Mouse (Mus musculus): Measurements from ENCODE around the gene Eml4. TPM values are rescaled to one million over a fixed set of nuclear protein-coding genes. Genes with fewer than 3 reads are reported as not detected.
A peak's percentile ranks its signal among the peaks of the same experiment; 100 is the strongest.

Eml4 gene
- polyA plus RNA-seq, 1 experiment from 2014 or later: 15.4 TPM

DNA sequence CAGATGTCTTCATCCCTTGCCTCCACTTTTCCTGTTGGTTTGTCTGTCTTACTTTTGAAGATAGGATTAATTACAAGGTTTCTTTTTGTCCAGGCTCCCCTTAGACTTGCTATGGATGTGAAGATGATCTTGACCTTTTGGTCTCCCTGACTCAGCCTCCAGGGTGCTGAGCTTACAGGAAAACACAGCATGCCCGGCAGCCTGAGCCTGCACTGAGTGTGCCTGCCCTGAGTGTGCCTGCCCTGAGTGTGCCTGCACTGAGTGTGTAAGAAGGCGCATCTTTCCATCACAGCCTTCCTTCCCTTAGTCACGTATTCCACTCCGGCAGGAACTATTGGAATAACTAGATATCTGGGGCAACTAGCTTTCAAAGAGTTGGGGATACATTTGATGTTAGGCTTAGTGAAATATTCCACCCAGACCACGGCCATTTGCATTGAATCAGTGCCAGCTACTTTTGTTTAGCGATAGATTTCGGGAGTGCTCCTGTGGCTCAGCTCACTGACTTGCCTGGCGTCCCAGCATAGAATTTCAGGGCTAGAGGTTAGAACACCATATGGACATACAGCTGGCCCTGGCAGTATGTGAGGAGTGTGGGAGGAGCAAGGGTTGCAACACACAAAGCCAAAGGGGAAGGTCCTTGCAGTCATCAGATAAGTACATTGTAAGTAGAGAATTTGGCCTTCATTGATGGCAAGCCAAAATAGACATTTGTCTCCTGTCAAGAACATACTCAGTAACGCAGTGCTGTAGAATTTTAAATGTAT is 2.5 kb upstream of the Eml4 start:
- no peak overlapping the region for H3K27ac ChIP-seq (replicated peaks)
- no peak overlapping the region for H3K9ac ChIP-seq
- WGBS: 77% methylated on average over 9 of the region's 9 CpGs
- no peaks in the 10 kb centered on the region for H3K36me3 ChIP-seq
- H3K4me1 ChIP-seq: peaks cover 20% of the 10 kb centered on the region
- H3K4me3 ChIP-seq: no peak overlapping the region
- H3K27me3 ChIP-seq (replicated peaks): no peaks in the 10 kb centered on the region
- H3K9me3 ChIP-seq: 0 out of 2 replicates have a peak, but pooled peaks cover 3% of the 10 kb centered on the region
- no peak for ATAC-seq (ENCODE audit: extremely low read depth, insufficient number of reproducible peaks, low FRiP score, low TSS enrichment)
- H3K4me2 ChIP-seq: no peak overlapping the region

DNA sequence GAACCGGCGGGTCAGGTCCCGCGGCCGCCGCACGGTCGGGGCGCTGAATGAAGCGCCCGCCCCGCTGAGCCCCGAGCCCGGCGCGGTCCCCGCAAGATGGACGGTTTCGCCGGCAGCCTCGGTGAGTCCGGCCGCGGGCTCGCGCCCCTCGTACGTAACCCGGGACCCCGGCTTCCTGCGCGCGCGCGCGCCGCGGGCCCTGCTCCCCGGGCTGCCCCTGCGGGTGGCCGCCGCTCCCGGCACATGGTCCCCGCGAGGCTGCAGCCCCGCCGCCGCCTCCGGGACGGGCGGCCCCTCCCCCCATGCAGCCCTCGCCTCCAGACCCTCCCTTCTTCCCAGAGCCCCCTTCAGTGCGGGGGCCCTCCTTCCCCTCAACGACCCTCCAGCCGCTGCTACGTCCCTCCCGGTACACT is 394 bp downstream of the Eml4 start:
- WGBS: 0% methylated on average over 19 of the region's 57 CpGs
- Histone ChIP-seq H3K27me3 (replicated peaks) (no peaks in the 10 kb centered on the region), H3K4me1 (peaks cover 43% of the 10 kb centered on the region), H3K9ac (peak overlapping the region; percentile 98), H3K27ac (replicated peaks) (peak overlapping the region; percentile 92), H3K4me2 (peak overlapping the region; percentile 76), H3K4me3 (peak overlapping the region; percentile 90), H3K36me3 (no peaks in the 10 kb centered on the region), H3K9me3 (no peaks in the 10 kb centered on the region)
- peak; percentile 62 for ATAC-seq (ENCODE audit: extremely low read depth, insufficient number of reproducible peaks, low FRiP score, low TSS enrichment)

DNA sequence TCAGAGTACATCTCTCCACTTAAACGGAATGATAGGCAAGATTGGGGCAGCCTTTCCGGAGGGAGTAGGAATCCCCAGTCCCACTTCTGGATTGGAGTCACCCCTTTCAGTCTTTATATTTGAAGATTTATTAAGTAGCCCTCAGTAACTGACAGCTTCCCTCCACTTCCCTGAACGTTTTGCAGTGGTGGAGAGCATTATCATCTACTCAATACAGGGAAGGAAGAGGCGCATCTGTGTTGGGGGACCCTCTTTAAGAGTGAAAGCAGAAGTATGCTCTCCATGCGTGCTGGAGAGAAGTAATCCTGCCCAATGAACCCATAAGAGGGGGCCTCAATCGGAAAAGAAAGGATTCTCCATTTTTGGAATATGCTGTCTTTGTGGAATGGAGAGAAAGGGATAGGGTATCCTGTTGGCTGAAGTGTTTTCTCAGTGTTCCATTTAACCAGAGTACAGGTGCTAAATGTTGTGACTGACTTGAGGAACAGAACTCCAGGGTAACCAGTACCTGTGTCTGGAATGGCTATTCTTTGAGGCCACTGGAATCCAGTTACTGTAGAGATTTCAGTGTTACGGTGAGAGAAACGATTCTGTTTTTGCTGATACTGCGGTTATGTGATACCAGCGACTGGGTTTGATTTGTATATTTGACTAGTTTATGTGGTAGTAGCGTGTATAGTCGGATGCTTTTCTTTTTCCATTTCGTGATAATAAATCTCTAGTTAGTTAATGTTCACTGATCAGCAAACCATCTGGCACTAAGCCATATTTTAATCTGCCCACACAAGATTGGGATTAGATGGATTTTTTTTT is 1.1 kb downstream of the Eml4 start:
- Histone ChIP-seq H3K27me3 (replicated peaks) (no peaks in the 10 kb centered on the region), H3K9ac (peak overlapping the region; percentile 98), H3K36me3 (no peaks in the 10 kb centered on the region), H3K27ac (replicated peaks) (peak overlapping the region; percentile 92), H3K9me3 (no peaks in the 10 kb centered on the region), H3K4me3 (peak overlapping the region; percentile 90), H3K4me2 (peak overlapping the region; percentile 76), H3K4me1 (peaks cover 43% of the 10 kb centered on the region)
- WGBS: 7% methylated on average over 13 of the region's 13 CpGs
- ATAC-seq (ENCODE audit: extremely low read depth, insufficient number of reproducible peaks, low FRiP score, low TSS enrichment): no peak

DNA sequence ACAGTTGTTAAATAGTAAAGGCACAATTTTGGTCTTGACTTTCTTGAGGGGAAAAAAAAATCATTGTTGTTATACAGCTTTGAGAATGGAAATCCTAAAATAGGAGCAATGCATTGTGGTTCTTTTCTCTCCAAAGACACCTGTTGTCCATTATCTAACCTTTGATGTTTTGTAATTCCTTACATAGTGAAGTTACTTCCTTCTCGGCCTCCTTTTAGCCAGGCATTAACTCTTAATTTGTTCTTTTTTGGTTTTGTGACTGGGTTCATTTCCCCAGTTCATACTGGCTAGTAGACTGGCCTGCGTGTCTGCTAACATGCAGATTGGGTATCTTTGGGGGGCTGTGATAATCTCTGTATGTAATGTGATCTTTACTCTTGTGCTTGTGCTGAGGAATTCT is 1.7 kb downstream of the Eml4 start:
- ATAC-seq (ENCODE audit: extremely low read depth, insufficient number of reproducible peaks, low FRiP score, low TSS enrichment): no peak
- Histone ChIP-seq H3K27me3 (replicated peaks) (no peaks in the 10 kb centered on the region), H3K36me3 (no peaks in the 10 kb centered on the region), H3K4me2 (peak overlapping the region; percentile 76), H3K4me1 (peaks cover 43% of the 10 kb centered on the region), H3K9me3 (no peaks in the 10 kb centered on the region), H3K9ac (peak overlapping the region; percentile 98), H3K27ac (replicated peaks) (0 out of 2 replicates have a peak overlapping the region, but pooled peaks have one; percentile 18), H3K4me3 (peak overlapping the region; percentile 90)
- WGBS: 14% methylated on average over 2 of the region's 2 CpGs

DNA sequence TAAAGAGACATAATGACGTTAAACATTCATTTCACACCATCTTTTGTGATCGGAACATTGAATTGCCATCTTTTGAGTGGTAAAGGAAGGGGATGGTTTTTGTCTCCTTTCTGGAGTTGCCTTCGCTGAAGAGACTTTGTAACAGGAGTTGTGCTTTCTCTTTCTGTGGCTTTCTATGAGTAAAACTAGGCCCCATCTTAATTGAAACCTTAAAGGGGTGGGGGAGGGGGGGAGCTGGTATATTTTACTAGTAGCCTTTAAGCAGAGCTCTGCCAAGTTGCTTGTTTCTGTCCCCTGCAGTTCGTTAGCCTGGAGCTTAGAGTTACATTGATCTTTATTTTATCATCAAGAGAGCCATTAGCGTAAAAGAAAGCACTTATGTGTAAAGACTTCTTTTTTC is 2.3 kb downstream of the Eml4 start:
- Histone ChIP-seq H3K4me3 (peak overlapping the region; percentile 90), H3K27ac (replicated peaks) (no peak overlapping the region; the same call in 1 of the 2 replicates), H3K9me3 (no peaks in the 10 kb centered on the region), H3K36me3 (no peaks in the 10 kb centered on the region), H3K9ac (peak overlapping the region; percentile 98), H3K27me3 (replicated peaks) (no peaks in the 10 kb centered on the region), H3K4me2 (peak overlapping the region; percentile 76), H3K4me1 (peaks cover 46% of the 10 kb centered on the region)
- ATAC-seq (ENCODE audit: extremely low read depth, insufficient number of reproducible peaks, low FRiP score, low TSS enrichment): no peak
- WGBS: 23% methylated on average over 5 of the region's 5 CpGs

DNA sequence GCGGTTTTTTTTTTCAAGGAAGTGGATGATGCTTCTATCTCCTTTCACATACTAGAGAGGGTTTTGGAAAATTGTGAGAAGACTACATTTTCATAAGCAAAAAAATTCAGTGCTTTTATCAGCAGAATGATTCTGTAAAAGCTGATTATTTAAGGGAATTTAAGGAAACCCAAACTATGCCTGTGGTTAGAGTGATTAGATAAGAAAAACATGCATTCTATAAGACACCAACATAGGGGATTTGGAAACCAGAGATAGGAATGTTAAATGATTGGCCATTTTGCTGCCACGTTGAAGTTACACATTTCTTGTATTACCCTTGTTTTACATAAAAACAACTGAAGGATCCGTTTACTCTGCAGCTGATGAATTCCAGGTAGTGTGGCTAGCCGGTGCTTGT is 2.7 kb downstream of the Eml4 start:
- Histone ChIP-seq H3K9ac (peak overlapping the region; percentile 40; the same call in 1 of the 2 replicates), H3K36me3 (no peaks in the 10 kb centered on the region), H3K27ac (replicated peaks) (no peak overlapping the region), H3K4me1 (peaks cover 50% of the 10 kb centered on the region), H3K27me3 (replicated peaks) (no peaks in the 10 kb centered on the region), H3K9me3 (no peaks in the 10 kb centered on the region), H3K4me3 (peak overlapping the region; percentile 90), H3K4me2 (peak overlapping the region; percentile 76)
- no peak for ATAC-seq (ENCODE audit: extremely low read depth, insufficient number of reproducible peaks, low FRiP score, low TSS enrichment)
- 15% methylated on average over 4 of the region's 4 CpGs for WGBS

DNA sequence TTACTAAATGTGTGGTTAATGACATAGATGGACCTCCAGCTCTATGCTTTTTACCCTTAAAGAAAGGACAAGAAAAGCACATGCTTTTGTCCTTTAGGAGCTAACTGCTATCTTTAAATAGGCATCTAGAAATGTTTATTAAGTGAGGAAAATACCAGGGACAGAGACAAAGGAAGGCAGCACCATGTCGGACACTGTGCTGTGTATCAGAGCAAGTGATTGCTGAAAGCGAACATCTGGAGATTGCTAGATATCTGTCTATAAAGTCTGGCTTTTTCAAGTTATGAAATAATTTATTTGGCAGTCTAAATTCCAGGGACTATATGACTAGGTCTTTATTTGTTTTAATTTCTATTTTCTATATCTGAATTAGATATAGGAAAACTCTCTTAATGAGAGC is 4.8 kb downstream of the Eml4 start:
- Histone ChIP-seq H3K9ac (no peak overlapping the region), H3K9me3 (no peaks in the 10 kb centered on the region), H3K36me3 (no peaks in the 10 kb centered on the region), H3K27me3 (replicated peaks) (no peaks in the 10 kb centered on the region), H3K4me1 (peaks cover 65% of the 10 kb centered on the region), H3K27ac (replicated peaks) (no peak overlapping the region), H3K4me2 (no peak overlapping the region), H3K4me3 (no peak overlapping the region)
- 56% methylated on average over 2 of the region's 2 CpGs for WGBS
- ATAC-seq (ENCODE audit: extremely low read depth, insufficient number of reproducible peaks, low FRiP score, low TSS enrichment): no peak

DNA sequence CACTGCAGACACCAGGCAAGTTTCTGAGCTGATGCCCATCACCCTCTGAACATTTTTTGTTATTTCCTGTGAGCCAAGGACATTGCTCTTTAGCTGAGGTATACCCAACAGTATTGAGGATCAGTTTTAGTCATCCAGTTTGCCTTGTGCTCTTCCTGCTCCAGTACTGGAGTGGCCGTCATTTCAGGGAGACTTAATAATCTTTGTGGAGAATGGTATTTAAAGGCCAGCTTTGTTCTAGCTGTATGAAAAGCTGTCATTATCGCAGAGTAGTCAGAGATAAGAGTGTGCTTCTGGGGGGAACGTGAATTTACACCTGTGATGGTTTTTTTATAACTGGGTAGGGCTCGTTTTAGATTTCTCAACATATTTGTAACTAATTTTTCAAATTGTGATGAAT is 9.2 kb downstream of the Eml4 start:
- H3K9ac ChIP-seq: no peak overlapping the region
- H3K9me3 ChIP-seq: no peaks in the 10 kb centered on the region
- H3K27me3 ChIP-seq (replicated peaks): no peaks in the 10 kb centered on the region
- no peak overlapping the region for H3K4me3 ChIP-seq
- H3K36me3 ChIP-seq: no peaks in the 10 kb centered on the region
- H3K4me1 ChIP-seq: peaks cover 72% of the 10 kb centered on the region
- WGBS: 49% methylated on average over 4 of the region's 4 CpGs
- H3K4me2 ChIP-seq: no peak overlapping the region
- ATAC-seq (ENCODE audit: extremely low read depth, insufficient number of reproducible peaks, low FRiP score, low TSS enrichment): no peak
- peak overlapping the region; percentile 20; the same call in 1 of the 2 replicates for H3K27ac ChIP-seq (replicated peaks)

DNA sequence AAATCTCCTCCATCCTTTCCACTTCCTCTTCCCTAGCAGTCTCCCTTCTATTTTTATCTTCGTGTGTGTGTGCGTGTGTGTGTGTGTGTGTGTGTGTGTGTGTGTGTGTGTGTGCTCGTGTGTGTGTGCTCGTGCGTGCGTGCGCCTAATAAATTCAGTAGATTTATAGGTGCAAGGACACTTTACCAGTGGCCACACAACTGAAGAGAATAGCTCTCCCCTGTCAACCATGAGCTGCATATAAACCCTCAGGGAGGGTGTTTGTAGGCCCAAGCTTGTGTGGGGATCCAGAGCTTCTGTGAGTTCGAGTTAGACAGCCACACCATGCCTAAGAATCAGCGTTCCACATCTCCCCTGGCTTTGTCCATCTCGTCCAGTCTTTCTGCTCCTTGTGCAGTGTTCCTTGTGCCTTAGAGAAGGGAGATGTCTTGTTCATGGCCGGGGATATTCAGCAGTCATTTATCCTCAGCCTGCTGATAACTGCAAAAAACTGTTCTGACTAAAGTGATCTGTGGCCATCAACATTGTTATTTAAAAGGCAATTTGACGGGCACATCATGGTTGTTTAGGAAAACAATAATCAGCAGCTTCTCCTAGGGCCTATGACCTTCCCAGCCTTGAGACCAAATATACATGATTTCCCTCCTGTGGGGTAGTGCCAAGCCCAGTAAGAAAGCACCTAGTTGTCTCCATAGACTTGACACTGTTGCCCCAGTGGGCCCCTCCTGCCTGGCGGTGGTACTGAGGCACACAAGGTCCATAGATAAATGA is 10.2 kb downstream of the Eml4 start:
- Histone ChIP-seq H3K4me3 (no peak overlapping the region), H3K4me1 (peaks cover 73% of the 10 kb centered on the region), H3K4me2 (no peak overlapping the region), H3K9ac (no peak overlapping the region), H3K27me3 (replicated peaks) (no peaks in the 10 kb centered on the region), H3K27ac (replicated peaks) (0 out of 2 replicates have a peak overlapping the region, but pooled peaks have one; percentile 32), H3K36me3 (no peaks in the 10 kb centered on the region), H3K9me3 (no peaks in the 10 kb centered on the region)
- no peak for ATAC-seq (ENCODE audit: extremely low read depth, insufficient number of reproducible peaks, low FRiP score, low TSS enrichment)
- WGBS: 75% methylated on average over 13 of the region's 13 CpGs

DNA sequence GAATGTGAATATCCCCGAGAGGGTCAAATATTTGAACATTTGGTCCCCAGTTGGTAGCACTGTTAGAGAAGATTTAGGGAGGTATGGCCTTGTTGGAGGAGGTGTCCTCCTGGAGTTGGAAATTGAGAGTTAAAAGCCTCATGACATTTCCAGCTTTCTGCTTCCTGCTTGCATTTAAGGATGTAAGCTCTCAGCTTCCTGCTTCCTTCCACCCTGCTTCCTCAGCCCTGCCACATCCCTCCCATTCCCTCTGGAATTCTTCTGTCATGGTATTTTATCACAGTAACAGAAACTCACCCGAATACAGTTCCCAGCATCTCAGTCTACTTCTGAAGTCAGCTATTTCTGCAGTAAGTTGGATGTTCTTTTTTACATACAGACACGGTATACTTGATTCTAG is 12.3 kb downstream of the Eml4 start:
- H3K9me3 ChIP-seq: no peaks in the 10 kb centered on the region
- H3K4me2 ChIP-seq: no peak overlapping the region
- no peak for ATAC-seq (ENCODE audit: extremely low read depth, insufficient number of reproducible peaks, low FRiP score, low TSS enrichment)
- 56% methylated on average over 3 of the region's 3 CpGs for WGBS
- H3K27ac ChIP-seq (replicated peaks): no peak overlapping the region
- H3K27me3 ChIP-seq (replicated peaks): no peaks in the 10 kb centered on the region
- peaks cover 87% of the 10 kb centered on the region for H3K4me1 ChIP-seq
- no peaks in the 10 kb centered on the region for H3K36me3 ChIP-seq
- H3K9ac ChIP-seq: no peak overlapping the region
- H3K4me3 ChIP-seq: no peak overlapping the region

DNA sequence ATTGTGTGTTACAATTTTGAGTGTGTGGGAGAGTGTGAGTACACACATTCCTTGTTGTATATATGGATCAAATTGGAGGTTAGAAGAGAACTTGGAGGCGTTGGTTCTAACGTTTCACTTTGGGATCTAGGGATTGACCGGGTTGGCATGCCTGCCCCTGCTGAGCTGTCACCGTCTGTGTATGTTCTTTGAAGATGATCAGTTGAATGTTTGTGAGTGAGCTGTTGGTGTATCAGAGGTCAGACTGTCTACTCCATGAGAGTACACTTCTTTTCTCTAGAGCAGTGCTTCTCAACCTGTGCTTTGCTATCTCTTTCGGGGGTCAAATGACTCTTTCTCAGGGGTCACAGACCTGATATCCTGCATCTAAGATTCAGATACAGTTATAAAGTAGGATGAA is 13.6 kb downstream of the Eml4 start:
- Histone ChIP-seq H3K27ac (replicated peaks) (peak overlapping the region; percentile 20; the same call in 1 of the 2 replicates), H3K9me3 (no peaks in the 10 kb centered on the region), H3K27me3 (replicated peaks) (no peaks in the 10 kb centered on the region), H3K9ac (no peak overlapping the region), H3K4me1 (peaks cover 83% of the 10 kb centered on the region), H3K36me3 (no peaks in the 10 kb centered on the region), H3K4me3 (no peak overlapping the region), H3K4me2 (no peak overlapping the region)
- no peak for ATAC-seq (ENCODE audit: extremely low read depth, insufficient number of reproducible peaks, low FRiP score, low TSS enrichment)
- 65% methylated on average over 5 of the region's 5 CpGs for WGBS
